Mouse (Mus musculus): Measurements from ENCODE around the gene Onecut3. TPM values are rescaled to one million over a fixed set of nuclear protein-coding genes. Genes with fewer than 3 reads are reported as not detected.

Gene Onecut3
- 0.11 TPM for polyA plus RNA-seq (2014; fragmentation: Illumina TruSeq; extraction: RNeasy Lipid Tissue Mini Kit (QIAGEN cat#74804); ENCODE audit: low replicate concordance)

DNA sequence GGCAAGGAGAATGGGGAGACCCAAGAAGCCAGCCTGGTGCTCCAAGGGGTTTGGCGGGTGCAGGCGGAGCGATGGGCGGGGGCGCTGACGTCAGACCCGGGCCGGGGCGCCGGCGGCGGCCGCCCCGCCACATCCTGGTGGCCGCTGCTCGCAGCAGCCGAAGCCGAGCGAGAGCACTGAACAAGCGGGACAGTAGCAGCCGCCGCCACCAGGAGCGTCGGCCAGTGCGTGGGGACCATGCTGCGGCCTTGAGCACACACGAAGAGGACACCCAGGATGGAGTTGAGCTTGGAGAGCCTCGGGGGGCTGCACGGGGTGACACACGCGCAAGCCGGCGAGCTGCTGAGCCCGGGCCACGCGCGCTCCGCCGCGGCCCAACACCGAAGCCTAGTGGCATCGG is at the start of gene Onecut3:
TSS of gene Onecut3 (plus strand) at position 104 of the 400 bp plus-strand sequence.

GRCm38 (mm10) chr10:80538710-80539394 is 44.2 kb downstream of the Onecut3 start, which contains the start of gene Atp8b3:
TSS of gene Atp8b3 (minus strand) at chr10:80539124.

GRCm38 (mm10) chr10:80561116-80561944 is 66.7 kb downstream of the Onecut3 start, which contains the start of gene Rexo1:
TSS of gene Rexo1 (minus strand) at chr10:80561560.

Other genes starting within 250 kb of the Onecut3 start
- 3.5 TPM for gene Ndufs7, start 245.7 kb upstream of the Onecut3 start, polyA plus RNA-seq (2014; fragmentation: Illumina TruSeq; extraction: RNeasy Lipid Tissue Mini Kit (QIAGEN cat#74804); ENCODE audit: low replicate concordance)
- not detected for gene Gamt, start 233.8 kb upstream of the Onecut3 start, polyA plus RNA-seq (2014; fragmentation: Illumina TruSeq; extraction: RNeasy Lipid Tissue Mini Kit (QIAGEN cat#74804); ENCODE audit: low replicate concordance)
- 26.5 TPM for gene Dazap1, start 233.3 kb upstream of the Onecut3 start, polyA plus RNA-seq (2014; fragmentation: Illumina TruSeq; extraction: RNeasy Lipid Tissue Mini Kit (QIAGEN cat#74804); ENCODE audit: low replicate concordance)
- 1.6 TPM for gene Rps15, start 202.4 kb upstream of the Onecut3 start, polyA plus RNA-seq (2014; fragmentation: Illumina TruSeq; extraction: RNeasy Lipid Tissue Mini Kit (QIAGEN cat#74804); ENCODE audit: low replicate concordance)
- not detected for gene Apc2, start 198.9 kb upstream of the Onecut3 start, polyA plus RNA-seq (2014; fragmentation: Illumina TruSeq; extraction: RNeasy Lipid Tissue Mini Kit (QIAGEN cat#74804); ENCODE audit: low replicate concordance)
- 0.52 TPM for gene 2310011J03Rik, start 174.3 kb upstream of the Onecut3 start, polyA plus RNA-seq (2014; fragmentation: Illumina TruSeq; extraction: RNeasy Lipid Tissue Mini Kit (QIAGEN cat#74804); ENCODE audit: low replicate concordance)
- not detected for gene Pcsk4, start 165.3 kb upstream of the Onecut3 start, polyA plus RNA-seq (2014; fragmentation: Illumina TruSeq; extraction: RNeasy Lipid Tissue Mini Kit (QIAGEN cat#74804); ENCODE audit: low replicate concordance)
- 5.9 TPM for gene Reep6, start 164.9 kb upstream of the Onecut3 start, polyA plus RNA-seq (2014; fragmentation: Illumina TruSeq; extraction: RNeasy Lipid Tissue Mini Kit (QIAGEN cat#74804); ENCODE audit: low replicate concordance)
- gene Adamtsl5, start 146.4 kb upstream of the Onecut3 start, polyA plus RNA-seq (2014; fragmentation: Illumina TruSeq; extraction: RNeasy Lipid Tissue Mini Kit (QIAGEN cat#74804); ENCODE audit: low replicate concordance) = 5.3 TPM
- not detected for gene Plk5, start 138.4 kb upstream of the Onecut3 start, polyA plus RNA-seq (2014; fragmentation: Illumina TruSeq; extraction: RNeasy Lipid Tissue Mini Kit (QIAGEN cat#74804); ENCODE audit: low replicate concordance)
- 2.9 TPM for gene Mex3d, start 107.2 kb upstream of the Onecut3 start, polyA plus RNA-seq (2014; fragmentation: Illumina TruSeq; extraction: RNeasy Lipid Tissue Mini Kit (QIAGEN cat#74804); ENCODE audit: low replicate concordance)
- gene Mbd3, start 95.3 kb upstream of the Onecut3 start, polyA plus RNA-seq (2014; fragmentation: Illumina TruSeq; extraction: RNeasy Lipid Tissue Mini Kit (QIAGEN cat#74804); ENCODE audit: low replicate concordance) = not detected
- 1.4 TPM for gene Uqcr11, start 88.0 kb upstream of the Onecut3 start, polyA plus RNA-seq (2014; fragmentation: Illumina TruSeq; extraction: RNeasy Lipid Tissue Mini Kit (QIAGEN cat#74804); ENCODE audit: low replicate concordance)
- 4.8 TPM for gene Tcf3, start 61.2 kb upstream of the Onecut3 start, polyA plus RNA-seq (2014; fragmentation: Illumina TruSeq; extraction: RNeasy Lipid Tissue Mini Kit (QIAGEN cat#74804); ENCODE audit: low replicate concordance)
- not detected for gene Atp8b3, start 44.3 kb downstream of the Onecut3 start, polyA plus RNA-seq (2014; fragmentation: Illumina TruSeq; extraction: RNeasy Lipid Tissue Mini Kit (QIAGEN cat#74804); ENCODE audit: low replicate concordance)
- 0.15 TPM for gene Rexo1, start 66.7 kb downstream of the Onecut3 start, polyA plus RNA-seq (2014; fragmentation: Illumina TruSeq; extraction: RNeasy Lipid Tissue Mini Kit (QIAGEN cat#74804); ENCODE audit: low replicate concordance)
- 1.0 TPM for gene Klf16, start 82.5 kb downstream of the Onecut3 start, polyA plus RNA-seq (2014; fragmentation: Illumina TruSeq; extraction: RNeasy Lipid Tissue Mini Kit (QIAGEN cat#74804); ENCODE audit: low replicate concordance)
- not detected for gene Abhd17a, start 95.5 kb downstream of the Onecut3 start, polyA plus RNA-seq (2014; fragmentation: Illumina TruSeq; extraction: RNeasy Lipid Tissue Mini Kit (QIAGEN cat#74804); ENCODE audit: low replicate concordance)
- gene Scamp4, start 108.0 kb downstream of the Onecut3 start, polyA plus RNA-seq (2014; fragmentation: Illumina TruSeq; extraction: RNeasy Lipid Tissue Mini Kit (QIAGEN cat#74804); ENCODE audit: low replicate concordance) = 1.3 TPM
- not detected for gene Adat3, start 108.0 kb downstream of the Onecut3 start, polyA plus RNA-seq (2014; fragmentation: Illumina TruSeq; extraction: RNeasy Lipid Tissue Mini Kit (QIAGEN cat#74804); ENCODE audit: low replicate concordance)
- gene Gm49322, start 111.2 kb downstream of the Onecut3 start, polyA plus RNA-seq (2014; fragmentation: Illumina TruSeq; extraction: RNeasy Lipid Tissue Mini Kit (QIAGEN cat#74804); ENCODE audit: low replicate concordance) = not detected
- gene Csnk1g2, start 128.0 kb downstream of the Onecut3 start, polyA plus RNA-seq (2014; fragmentation: Illumina TruSeq; extraction: RNeasy Lipid Tissue Mini Kit (QIAGEN cat#74804); ENCODE audit: low replicate concordance) = 0.41 TPM
- 0.19 TPM for gene Btbd2, start 162.2 kb downstream of the Onecut3 start, polyA plus RNA-seq (2014; fragmentation: Illumina TruSeq; extraction: RNeasy Lipid Tissue Mini Kit (QIAGEN cat#74804); ENCODE audit: low replicate concordance)
- gene Mknk2, start 183.3 kb downstream of the Onecut3 start, polyA plus RNA-seq (2014; fragmentation: Illumina TruSeq; extraction: RNeasy Lipid Tissue Mini Kit (QIAGEN cat#74804); ENCODE audit: low replicate concordance) = 0.56 TPM
- gene Mob3a, start 207.1 kb downstream of the Onecut3 start, polyA plus RNA-seq (2014; fragmentation: Illumina TruSeq; extraction: RNeasy Lipid Tissue Mini Kit (QIAGEN cat#74804); ENCODE audit: low replicate concordance) = 2.5 TPM
- not detected for gene Izumo4, start 207.3 kb downstream of the Onecut3 start, polyA plus RNA-seq (2014; fragmentation: Illumina TruSeq; extraction: RNeasy Lipid Tissue Mini Kit (QIAGEN cat#74804); ENCODE audit: low replicate concordance)
- gene Ap3d1, start 247.4 kb downstream of the Onecut3 start, polyA plus RNA-seq (2014; fragmentation: Illumina TruSeq; extraction: RNeasy Lipid Tissue Mini Kit (QIAGEN cat#74804); ENCODE audit: low replicate concordance) = 7.6 TPM